Mouse (Mus musculus) stomach, embryonic 15.5 days (tissue): ENCODE results near the gene Guk1. TPM values are rescaled to one million over a fixed set of nuclear protein-coding genes. Genes with fewer than 3 reads are reported as not detected.
"Not testable (repeated sequence)": the region's sequence is repeated elsewhere in the genome, so short reads cannot be mapped to it uniquely, and the experiment has no call there.

Experiments used
- ATAC-seq: fragments of 200-750 bp; cut with Nextera tagmentation; 2 replicates; pipeline ENCODE4 v1.8.0; 2017; ENCODE audit warnings: low read depth, moderate number of reproducible peaks, moderate TSS enrichment; ENCODE audit not compliant: insufficient read depth, low FRiP score
- H3K27ac ChIP-seq: fragments of 300-500 bp; sonication (generic); 2 replicates; pipeline ENCODE4 v1.5.1; 2015; ENCODE audit warnings: mild to moderate bottlenecking, inconsistent platforms
- H3K27me3 ChIP-seq: fragments of 300-500 bp; sonication (generic); replicated peaks from 2 replicates; pipeline ENCODE4 v1.6.1; 2015; ENCODE audit warnings: inconsistent platforms
- H3K36me3 ChIP-seq: fragments of 300-500 bp; sonication (generic); 2 replicates; pipeline ENCODE4 v1.6.1; 2015; ENCODE audit warnings: inconsistent platforms
- H3K4me1 ChIP-seq: fragments of 300-500 bp; sonication (generic); 2 replicates; pipeline ENCODE4 v1.6.1; 2015; ENCODE audit warnings: inconsistent platforms
- H3K4me2 ChIP-seq: fragments of 300-500 bp; sonication (generic); 2 replicates; pipeline ENCODE4 v1.6.1; 2015; ENCODE audit warnings: mild to moderate bottlenecking, inconsistent platforms
- H3K4me3 ChIP-seq: fragments of 300-500 bp; sonication (generic); replicated peaks from 2 replicates; pipeline ENCODE4 v1.5.1; 2015; ENCODE audit warnings: inconsistent platforms
- H3K9ac ChIP-seq: fragments of 300-500 bp; sonication (generic); 2 replicates; pipeline ENCODE4 v1.6.1; 2015; ENCODE audit warnings: inconsistent platforms
- H3K9me3 ChIP-seq: fragments of 300-500 bp; sonication (generic); 2 replicates; pipeline ENCODE4 v1.6.1; 2016; ENCODE audit warnings: inconsistent platforms
- WGBS: fragments of 180-500 bp; shearing (Covaris S2); methylation state at CpG from one replicate; pipeline ENCODE4 v1.1.7; 2015; 5-methylcytosine and 5-hydroxymethylcytosine counted together
- polyA plus RNA-seq: library from polyadenylated mRNA; unstranded; fragments of >200 nt; fragmentation: Nextera tagmentation; extraction: Ambion mirVana; gene quantifications from 2 replicates; pipeline ENCODE4 v1.2.1, GENCODE M21; 2015

Guk1 gene
- polyA plus RNA-seq, 1 experiment from 2014 or later = 115 TPM

DNA sequence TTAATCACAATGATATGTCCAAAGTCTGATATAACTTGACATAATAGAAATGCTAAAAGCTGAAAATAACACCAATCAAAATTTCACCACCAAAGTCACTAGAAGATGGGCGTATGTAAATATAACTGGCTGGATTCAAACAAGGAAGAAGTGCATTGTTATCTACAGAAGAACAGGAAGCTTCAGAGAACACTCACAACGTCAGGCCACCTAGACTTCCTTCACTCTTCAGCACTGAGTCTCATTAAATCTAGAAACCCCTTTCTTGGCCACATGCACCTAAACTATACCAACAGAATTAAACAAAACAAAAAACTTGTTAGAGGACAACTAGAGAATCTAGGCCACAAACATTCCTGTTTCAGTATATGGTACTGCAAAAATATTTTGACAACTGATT, 32.5 kb upstream of the Guk1 start:
- no peaks in the 10 kb centered on the region for H3K9me3 ChIP-seq
- H3K9ac ChIP-seq = no peak overlapping the region
- no peak for ATAC-seq
- no peak overlapping the region for H3K27ac ChIP-seq
- WGBS = 42% methylated on average over 2 of the region's 2 CpGs
- peaks cover 55% of the 10 kb centered on the region for H3K4me1 ChIP-seq
- 0 out of 2 replicates have a peak, but pooled peaks cover 5% of the 10 kb centered on the region for H3K36me3 ChIP-seq
- peak overlapping the region; percentile 71; the same call in 1 of the 2 replicates for H3K4me2 ChIP-seq
- no peaks in the 10 kb centered on the region for H3K27me3 ChIP-seq
- H3K4me3 ChIP-seq = no peak overlapping the region

DNA sequence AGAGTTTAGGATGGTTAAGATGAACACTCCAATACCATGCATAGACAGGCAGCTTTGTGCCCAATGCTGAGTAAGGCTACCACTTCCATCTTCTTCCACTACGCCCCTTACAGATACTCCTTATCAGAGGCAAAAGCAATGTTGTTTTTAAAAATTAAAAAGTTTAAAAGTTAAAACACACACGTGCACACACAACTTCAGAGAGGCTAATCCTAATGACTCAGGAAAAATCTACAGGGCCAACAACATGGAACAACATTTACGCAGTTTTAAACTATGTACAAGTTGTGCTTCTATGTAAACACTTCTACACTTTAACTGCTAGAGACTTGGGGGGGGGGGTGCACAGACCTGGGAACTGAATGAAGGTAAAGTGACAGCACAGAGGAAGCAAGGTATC, 32.0 kb upstream of the Guk1 start:
- no peak overlapping the region for H3K27ac ChIP-seq
- no peak for ATAC-seq
- 0 out of 2 replicates have a peak, but pooled peaks cover 5% of the 10 kb centered on the region for H3K36me3 ChIP-seq
- no peak overlapping the region for H3K4me3 ChIP-seq
- WGBS = 76% methylated on average over 3 of the region's 3 CpGs
- peaks cover 56% of the 10 kb centered on the region for H3K4me1 ChIP-seq
- H3K9me3 ChIP-seq = no peaks in the 10 kb centered on the region
- H3K4me2 ChIP-seq = 0 out of 2 replicates have a peak overlapping the region, but pooled peaks have one; percentile 71
- no peak overlapping the region for H3K9ac ChIP-seq
- no peaks in the 10 kb centered on the region for H3K27me3 ChIP-seq

GRCm38 (mm10) chr11:59222306-59222705, 30.3 kb upstream of the Guk1 start:
- ATAC-seq = no peak
- no peak overlapping the region for H3K27ac ChIP-seq
- peaks cover 61% of the 10 kb centered on the region for H3K4me1 ChIP-seq
- 0 out of 2 replicates have a peak, but pooled peaks cover 5% of the 10 kb centered on the region for H3K36me3 ChIP-seq
- H3K9ac ChIP-seq = no peak overlapping the region
- no peak overlapping the region for H3K4me2 ChIP-seq
- no peaks in the 10 kb centered on the region for H3K9me3 ChIP-seq
- H3K27me3 ChIP-seq = no peaks in the 10 kb centered on the region
- no peak overlapping the region for H3K4me3 ChIP-seq
- 87% methylated on average over 4 of the region's 4 CpGs for WGBS

DNA sequence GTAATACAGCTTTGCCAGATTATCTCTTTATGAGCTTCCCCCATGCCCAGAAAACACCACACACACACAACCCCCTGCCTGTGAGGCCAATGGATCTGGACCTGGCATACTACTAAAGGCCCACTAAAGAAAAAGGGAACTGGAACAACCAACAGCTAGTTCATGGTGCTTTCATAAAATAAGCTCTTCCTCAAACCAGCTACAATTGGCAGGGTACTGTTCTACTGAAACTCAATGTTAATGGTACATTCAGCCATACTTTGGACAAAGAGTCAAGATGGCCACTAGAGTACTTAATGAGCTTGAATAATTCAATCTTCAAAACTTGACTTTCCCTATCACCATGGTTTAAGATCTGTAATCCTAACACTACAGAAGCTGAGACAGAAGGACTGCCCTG, 29.6 kb upstream of the Guk1 start:
- no peaks in the 10 kb centered on the region for H3K27me3 ChIP-seq
- 0 out of 2 replicates have a peak, but pooled peaks cover 5% of the 10 kb centered on the region for H3K36me3 ChIP-seq
- no peak for ATAC-seq
- no peak overlapping the region for H3K9ac ChIP-seq
- no peaks in the 10 kb centered on the region for H3K9me3 ChIP-seq
- no peak overlapping the region for H3K27ac ChIP-seq
- no peak overlapping the region for H3K4me3 ChIP-seq
- H3K4me1 ChIP-seq = peaks cover 58% of the 10 kb centered on the region
- no peak overlapping the region for H3K4me2 ChIP-seq

DNA sequence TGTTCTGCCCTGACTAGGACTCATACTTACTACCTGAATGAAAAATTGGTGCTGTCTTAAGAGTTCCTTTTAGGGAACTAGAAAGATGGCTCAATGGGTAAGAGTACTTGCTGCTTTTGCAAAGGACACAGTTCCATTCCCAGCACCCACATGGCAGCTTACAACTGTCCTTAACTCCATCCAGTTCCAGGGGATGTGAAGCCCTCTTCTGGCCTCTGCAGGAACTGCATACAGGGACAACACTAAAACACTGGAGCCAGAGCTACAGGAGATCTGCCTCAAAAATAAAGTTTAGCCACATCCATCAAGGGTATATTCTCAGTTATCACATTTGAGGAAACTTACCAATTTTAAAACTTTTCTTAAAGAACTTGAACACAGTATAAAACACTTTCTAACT, 27.1 kb upstream of the Guk1 start:
- Histone ChIP-seq H3K4me1 (peaks cover 43% of the 10 kb centered on the region), H3K27ac (peak overlapping the region; percentile 59), H3K36me3 (0 out of 2 replicates have a peak, but pooled peaks cover 5% of the 10 kb centered on the region), H3K9me3 (no peaks in the 10 kb centered on the region), H3K27me3 (no peaks in the 10 kb centered on the region), H3K4me2 (peak overlapping the region; percentile 25), H3K9ac (no peak overlapping the region), H3K4me3 (no peak overlapping the region)
- ATAC-seq = no peak

- Histone ChIP-seq H3K9me3 (no peaks in the 10 kb centered on the region), H3K4me3 (no peak overlapping the region), H3K27me3 (no peaks in the 10 kb centered on the region), H3K4me1 (peaks cover 38% of the 10 kb centered on the region), H3K9ac (no peak overlapping the region), H3K4me2 (peak overlapping the region; percentile 25), H3K27ac (peak overlapping the region; percentile 59), H3K36me3 (0 out of 2 replicates have a peak, but pooled peaks cover 5% of the 10 kb centered on the region)
- WGBS = 71% methylated on average over 4 of the region's 4 CpGs
- peak; percentile 77 for ATAC-seq
Measured at GRCm38 (mm10) chr11:59218389-59218998, 26.5 kb upstream of the Guk1 start.

DNA sequence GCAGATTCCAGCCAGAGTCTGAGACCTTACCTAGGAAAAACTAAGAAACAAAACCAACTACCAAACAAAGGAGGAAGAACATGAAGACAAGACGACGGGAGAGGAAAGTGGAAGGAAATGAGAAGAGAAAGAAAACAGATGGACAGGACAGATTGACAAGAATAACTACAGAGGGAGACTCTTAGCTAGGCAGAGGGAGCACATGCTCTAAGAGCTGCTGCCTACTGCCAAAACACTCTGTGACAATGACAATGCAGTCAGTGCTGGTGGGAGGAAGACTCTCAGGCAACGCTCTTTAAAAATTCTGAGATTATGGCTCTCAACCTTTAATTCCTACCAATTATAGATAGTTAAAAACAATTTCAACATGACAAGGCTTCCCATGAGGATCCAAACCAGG, 24.9 kb upstream of the Guk1 start:
- no peak for ATAC-seq
- peaks cover 27% of the 10 kb centered on the region for H3K4me1 ChIP-seq
- H3K9me3 ChIP-seq = no peaks in the 10 kb centered on the region
- H3K36me3 ChIP-seq = peaks cover 6% of the 10 kb centered on the region; the same call in 1 of the 2 replicates
- no peak overlapping the region for H3K4me3 ChIP-seq
- H3K4me2 ChIP-seq = no peak overlapping the region
- H3K27ac ChIP-seq = no peak overlapping the region
- no peaks in the 10 kb centered on the region for H3K27me3 ChIP-seq
- H3K9ac ChIP-seq = no peak overlapping the region
- 78% methylated on average over 3 of the region's 3 CpGs for WGBS

DNA sequence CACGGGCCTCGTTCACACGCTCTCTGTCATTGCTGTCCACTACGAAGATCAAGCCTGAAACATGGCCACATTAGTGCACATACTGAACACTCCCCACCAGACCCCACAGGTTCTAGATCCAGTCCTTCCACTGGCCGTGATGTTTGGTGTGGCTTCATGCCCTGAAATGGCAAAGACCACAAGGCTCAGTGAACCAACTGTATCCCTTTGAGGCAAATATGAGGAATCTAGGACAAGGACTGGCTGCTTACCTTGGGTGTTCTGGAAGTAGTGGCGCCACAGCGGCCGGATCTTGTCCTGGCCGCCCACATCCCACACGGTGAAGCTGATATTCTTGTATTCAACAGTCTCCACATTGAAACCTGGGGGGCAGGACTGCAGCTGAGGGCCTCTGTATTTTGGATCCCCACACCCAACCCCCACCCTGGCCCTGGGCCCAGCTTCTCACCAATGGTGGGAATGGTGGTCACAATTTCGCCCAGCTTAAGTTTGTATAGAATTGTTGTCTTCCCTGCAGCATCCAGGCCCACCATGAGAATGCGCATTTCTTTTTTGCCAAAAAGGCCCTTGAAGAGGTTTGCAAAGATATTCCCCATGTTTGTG, 21.0 kb upstream of the Guk1 start:
- Histone ChIP-seq H3K27me3 (no peaks in the 10 kb centered on the region), H3K36me3 (peaks cover 23% of the 10 kb centered on the region), H3K9me3 (no peaks in the 10 kb centered on the region), H3K4me2 (no peak overlapping the region), H3K9ac (no peak overlapping the region), H3K4me3 (no peak overlapping the region), H3K4me1 (peaks cover 21% of the 10 kb centered on the region), H3K27ac (no peak overlapping the region)
- no peak for ATAC-seq
- WGBS = 91% methylated on average over 12 of the region's 12 CpGs

- not testable (repeated sequence) for ATAC-seq, H3K27me3 ChIP-seq, H3K4me2 ChIP-seq, H3K9me3 ChIP-seq, H3K4me3 ChIP-seq, H3K9ac ChIP-seq, H3K27ac ChIP-seq
- 73% methylated on average over 12 of the region's 12 CpGs for WGBS
- Histone ChIP-seq H3K36me3 (peaks cover 23% of the 10 kb centered on the region), H3K4me1 (peaks cover 22% of the 10 kb centered on the region)
Measured at GRCm38 (mm10) chr11:59212320-59212719, 20.3 kb upstream of the Guk1 start.

DNA sequence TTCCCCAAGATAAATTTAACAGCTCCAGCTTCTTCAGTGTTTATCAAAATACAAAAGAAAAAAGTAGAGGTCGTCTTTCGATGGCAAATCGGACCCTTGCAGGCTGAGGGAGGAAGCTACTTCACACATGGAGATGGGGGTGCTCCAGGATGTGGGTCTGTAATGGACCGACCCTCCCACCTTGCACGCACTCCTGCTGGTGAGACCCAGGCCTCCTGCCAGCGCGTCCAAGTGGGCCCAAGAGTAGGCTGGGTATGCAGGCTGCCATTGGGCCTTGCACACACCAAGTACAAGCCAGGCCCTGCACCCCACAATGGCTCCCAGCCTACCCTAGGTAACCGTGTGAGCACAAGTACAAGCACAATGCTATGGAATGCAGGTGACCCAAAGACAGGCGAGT, 19.5 kb upstream of the Guk1 start:
- not testable (repeated sequence) for ATAC-seq, H3K4me3 ChIP-seq, H3K9ac ChIP-seq, H3K27ac ChIP-seq, H3K9me3 ChIP-seq, H3K27me3 ChIP-seq, H3K4me2 ChIP-seq
- peaks cover 23% of the 10 kb centered on the region for H3K36me3 ChIP-seq
- WGBS = 86% methylated on average over 9 of the region's 9 CpGs
- H3K4me1 ChIP-seq = peaks cover 22% of the 10 kb centered on the region

- Histone ChIP-seq H3K27me3 (no peaks in the 10 kb centered on the region), H3K4me1 (peaks cover 22% of the 10 kb centered on the region), H3K9ac (no peak overlapping the region), H3K4me2 (no peak overlapping the region), H3K9me3 (no peaks in the 10 kb centered on the region), H3K36me3 (peaks cover 29% of the 10 kb centered on the region), H3K4me3 (no peak overlapping the region), H3K27ac (no peak overlapping the region)
- no peak for ATAC-seq
- 86% methylated on average over 4 of the region's 4 CpGs for WGBS
Measured at GRCm38 (mm10) chr11:59210020-59210419, 18.0 kb upstream of the Guk1 start.

GRCm38 (mm10) chr11:59209580-59209979, 17.6 kb upstream of the Guk1 start:
- Histone ChIP-seq H3K9ac (no peak overlapping the region), H3K4me3 (peak overlapping the region; percentile 96), H3K4me1 (peaks cover 22% of the 10 kb centered on the region), H3K36me3 (peaks cover 29% of the 10 kb centered on the region), H3K27ac (no peak overlapping the region; the same call in 1 of the 2 replicates), H3K9me3 (no peaks in the 10 kb centered on the region), H3K27me3 (no peaks in the 10 kb centered on the region), H3K4me2 (peak overlapping the region; percentile 87)
- no peak for ATAC-seq
- WGBS = 60% methylated on average over 5 of the region's 5 CpGs
